Mouse (Mus musculus): ENCODE measurements at regions not wholly inside any gene's neighbourhood (a gene's known extent, or its start where the extent isn't known, plus 50 kb on each side); places are given as distances from the start of the nearest gene placed in this dataset.

DNA sequence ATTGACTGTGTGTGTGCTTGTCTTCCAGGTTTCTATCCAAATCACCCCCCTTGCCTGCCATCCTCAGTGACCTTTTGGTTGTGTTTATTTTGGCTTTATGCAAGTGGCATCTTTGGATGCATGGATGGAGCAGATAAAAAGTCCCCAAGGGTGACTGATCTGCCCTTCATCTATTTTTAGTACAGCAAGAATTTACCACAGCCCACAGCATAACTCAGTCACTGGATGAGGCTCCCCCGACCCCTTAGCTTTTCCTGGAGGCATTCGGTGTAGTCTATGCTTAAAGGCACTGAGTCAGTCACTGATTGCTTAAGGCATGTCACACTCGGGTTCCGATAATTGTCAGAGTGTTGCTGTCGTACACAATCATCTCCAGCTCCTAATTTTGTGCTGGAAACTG lies 142.2 kb upstream of the Rap1b start:
- no peaks in the 10 kb centered on the region for H3K36me3 ChIP-seq (replicated peaks in 1 of 2; ENCODE audit: control insufficient read depth in 1 of 2, insufficient read depth in 1 of 2, low read length in 1 of 2)
- H3K9me3 ChIP-seq (replicated peaks; ENCODE audit: low read length), result no peaks in the 10 kb centered on the region
- TF ChIP-seq BHLHE40 (IDR thresholded peaks at IDR 0.05; ENCODE audit: low read depth, low read length) (no peak), TBP (conservative IDR thresholded peaks at IDR 0.05; ENCODE audit: low read depth, low read length) (no peak), CTCF (conservative IDR thresholded peaks at IDR 0.05 in 1 of 2, IDR thresholded peaks at IDR 0.05 in 1 of 2; ENCODE audit: low read depth in 2 of 2, low read length in 2 of 2) (no peak), IRF4 (IDR thresholded peaks at IDR 0.05; ENCODE audit: low read depth, low read length) (no peak), KAT2A (IDR thresholded peaks at IDR 0.05; ENCODE audit: insufficient replicate concordance, low read length) (no peak), RAD21 (IDR thresholded peaks at IDR 0.05; ENCODE audit: low read depth, low read length) (no peak), POLR2A (IDR thresholded peaks at IDR 0.05; ENCODE audit: low read depth, low read length) (no peak), E2F4 (IDR thresholded peaks at IDR 0.05; ENCODE audit: insufficient replicate concordance, low read depth, low read length) (no peak), EP300 (IDR thresholded peaks at IDR 0.05; ENCODE audit: low read length) (no peak), ZC3H11A (IDR thresholded peaks at IDR 0.05; ENCODE audit: low read depth, low read length) (no peak), MXI1 (IDR thresholded peaks at IDR 0.05; ENCODE audit: low read depth, low read length) (no peak), ELF1 (IDR thresholded peaks at IDR 0.05; ENCODE audit: low read depth, low read length) (no peak), NELFE (IDR thresholded peaks at IDR 0.05; ENCODE audit: low read depth, low read length) (no peak), RCOR1 (conservative IDR thresholded peaks at IDR 0.05; ENCODE audit: low read depth, low read length) (no peak), MEF2A (IDR thresholded peaks at IDR 0.05; ENCODE audit: borderline replicate concordance, low read depth, low read length) (no peak), MAFK (IDR thresholded peaks at IDR 0.05; ENCODE audit: insufficient replicate concordance, low read length) (no peak), USF2 (conservative IDR thresholded peaks at IDR 0.05; ENCODE audit: low read depth, low read length) (no peak), MAZ (IDR thresholded peaks at IDR 0.05; ENCODE audit: low read depth, low read length) (no peak), ETS1 (conservative IDR thresholded peaks at IDR 0.05; ENCODE audit: low read depth, low read length) (no peak)
- H3K4me1 ChIP-seq (ENCODE audit: control insufficient read depth in 1 of 2, insufficient read depth in 2 of 2), result peaks cover 14 to 15% of the 10 kb centered on the region in 2 experiments
- in situ Hi-C loops (cut with MboI; ENCODE audit: low pct_ligation_motif_present, low pct_unique_long_range_greater_than_20kb, low sequenced_read_pairs), result no loop called here
- H3K4me2 ChIP-seq (ENCODE audit: insufficient read depth, low read depth, poor library complexity, severe bottlenecking), result no peak overlapping the region
- no peaks in the 10 kb centered on the region for H3K79me2 ChIP-seq (replicated peaks; ENCODE audit: control insufficient read depth, extremely low read depth, insufficient read depth, poor library complexity, severe bottlenecking)
- no peak overlapping the region for H3K4me3 ChIP-seq (replicated peaks in 1 of 3; ENCODE audit: low read depth in 2 of 3, low read length in 2 of 3, poor library complexity in 1 of 3)
- dilution Hi-C loops (cut with MboI; ENCODE audit: extremely low pct_ligation_motif_present, extremely low pct_unique_long_range_greater_than_20kb, low sequenced_read_pairs), result no loop called here
- no peak for DNase-seq (ENCODE audit: extremely low read depth)
- no peak overlapping the region for H3K27ac ChIP-seq (ENCODE audit: insufficient read depth, low read depth)
- H3K9ac ChIP-seq (ENCODE audit: insufficient read depth, low read depth), result no peak overlapping the region
- H3K27me3 ChIP-seq (replicated peaks), result no peaks in the 10 kb centered on the region

DNA sequence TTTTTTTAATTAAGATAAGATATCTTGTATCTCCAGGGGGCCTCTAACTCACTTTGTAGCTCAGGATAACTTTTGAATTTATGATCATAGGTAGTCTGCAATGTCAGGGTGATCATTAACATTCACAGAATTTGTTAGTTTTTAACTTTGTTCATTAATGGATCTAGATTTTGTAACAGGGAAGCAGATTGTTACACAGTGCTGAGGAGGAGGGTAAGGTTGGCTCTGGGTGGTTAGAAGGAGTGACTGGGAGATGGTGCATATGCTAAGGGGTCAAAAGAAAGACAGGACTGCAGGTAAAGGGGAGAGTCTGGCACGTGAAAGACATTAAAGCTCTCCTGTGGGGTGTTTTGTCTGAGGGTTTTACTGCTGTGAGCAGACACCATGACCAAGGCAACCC lies 145.3 kb upstream of the Rap1b start:
- no peak overlapping the region for H3K4me2 ChIP-seq (ENCODE audit: insufficient read depth, low read depth, poor library complexity, severe bottlenecking)
- H3K4me1 ChIP-seq (ENCODE audit: control insufficient read depth in 1 of 2, insufficient read depth in 2 of 2), result peaks cover 6 to 22% of the 10 kb centered on the region in 2 experiments
- no peak overlapping the region for H3K4me3 ChIP-seq (replicated peaks in 1 of 3; ENCODE audit: low read depth in 2 of 3, low read length in 2 of 3, poor library complexity in 1 of 3)
- TF ChIP-seq ZMIZ1 (IDR thresholded peaks at IDR 0.05; ENCODE audit: low read depth, low read length), result no peak
- TF ChIP-seq PAX5 (IDR thresholded peaks at IDR 0.05; ENCODE audit: low read length), result no peak
- TF ChIP-seq HCFC1 (IDR thresholded peaks at IDR 0.05; ENCODE audit: low read depth, low read length), result no peak
- TF ChIP-seq ZC3H11A (IDR thresholded peaks at IDR 0.05; ENCODE audit: low read depth, low read length), result no peak
- no peak for TF ChIP-seq NRF1 (IDR thresholded peaks at IDR 0.05; ENCODE audit: low read depth, low read length)
- no peak for TF ChIP-seq POLR2AphosphoS2 (IDR thresholded peaks at IDR 0.05; ENCODE audit: low read depth, low read length)
- no peak for TF ChIP-seq TBP (conservative IDR thresholded peaks at IDR 0.05; ENCODE audit: low read depth, low read length)
- no peaks in the 10 kb centered on the region for H3K36me3 ChIP-seq (replicated peaks in 1 of 2; ENCODE audit: control insufficient read depth in 1 of 2, insufficient read depth in 1 of 2, low read length in 1 of 2)
- H3K27ac ChIP-seq (ENCODE audit: insufficient read depth, low read depth), result no peak overlapping the region
- no peaks in the 10 kb centered on the region for H3K27me3 ChIP-seq (replicated peaks)
- in situ Hi-C loops (cut with MboI; ENCODE audit: low pct_ligation_motif_present, low pct_unique_long_range_greater_than_20kb, low sequenced_read_pairs), result no loop called here
- no peaks in the 10 kb centered on the region for H3K9me3 ChIP-seq (replicated peaks; ENCODE audit: low read length)
- H3K79me2 ChIP-seq (replicated peaks; ENCODE audit: control insufficient read depth, extremely low read depth, insufficient read depth, poor library complexity, severe bottlenecking), result no peaks in the 10 kb centered on the region
- dilution Hi-C loops (cut with MboI; ENCODE audit: extremely low pct_ligation_motif_present, extremely low pct_unique_long_range_greater_than_20kb, low sequenced_read_pairs), result no loop called here
- DNase-seq (ENCODE audit: extremely low read depth), result no peak
- no peak overlapping the region for H3K9ac ChIP-seq (ENCODE audit: insufficient read depth, low read depth)

All from CH12.LX (cell line).